Mouse (Mus musculus) embryo, embryonic 11 days (tissue): ENCODE results near the gene Slc25a34.

Source experiments
- DNase-seq: peaks from one replicate; pipeline ENCODE4 v3.0.0-alpha.2; 2015

Gene Slc25a34

DNA sequence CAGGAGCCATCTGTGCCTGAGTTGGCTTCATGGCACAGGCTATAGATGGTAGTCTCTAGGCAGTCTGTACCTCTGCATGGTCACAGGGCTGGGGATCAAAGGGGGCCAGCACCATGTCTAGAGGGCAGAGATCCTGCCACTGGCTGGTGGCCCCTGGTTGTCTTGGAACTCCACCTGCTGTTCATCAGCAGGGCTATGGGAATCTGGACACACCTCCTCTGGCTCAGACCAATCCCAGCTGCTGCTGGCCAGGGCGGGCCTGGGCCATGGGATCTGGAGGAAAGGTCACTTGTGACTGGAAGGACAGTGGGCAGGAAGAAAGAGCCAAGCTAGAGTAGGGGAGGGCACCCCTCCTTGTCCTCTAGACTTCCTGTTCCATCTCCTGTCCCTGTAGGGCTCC lies at the start of gene Slc25a34:
TSS of gene Slc25a34 (minus strand) at position 156 of the 400 bp plus-strand sequence.
- DNase-seq: peak; percentile 21

- DNase-seq: no peak
These were observed 48.7 kb upstream of the Slc25a34 start for GRCm38 (mm10) chr4:141672325-141672724.

DNA sequence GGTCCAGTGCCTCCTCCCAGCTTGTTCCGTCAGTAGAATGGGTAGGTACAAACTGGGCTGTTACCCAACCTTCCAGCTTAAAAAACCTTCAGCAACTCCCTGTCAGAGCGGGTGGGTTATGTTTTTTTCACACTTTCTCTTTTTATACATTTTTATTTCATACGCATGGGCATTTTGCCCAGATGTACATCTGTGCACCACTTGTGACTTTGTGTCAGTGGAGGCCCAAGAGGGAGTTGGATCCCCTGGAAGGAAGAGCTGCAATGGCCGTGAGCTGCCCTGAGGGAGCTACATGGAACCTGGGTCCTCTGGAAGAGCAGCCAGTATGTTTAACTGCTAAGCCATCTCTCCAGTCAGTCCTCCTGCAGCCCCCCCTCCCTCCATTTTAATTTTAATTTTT lies 47.8 kb upstream of the Slc25a34 start:
- DNase-seq: no peak

DNA sequence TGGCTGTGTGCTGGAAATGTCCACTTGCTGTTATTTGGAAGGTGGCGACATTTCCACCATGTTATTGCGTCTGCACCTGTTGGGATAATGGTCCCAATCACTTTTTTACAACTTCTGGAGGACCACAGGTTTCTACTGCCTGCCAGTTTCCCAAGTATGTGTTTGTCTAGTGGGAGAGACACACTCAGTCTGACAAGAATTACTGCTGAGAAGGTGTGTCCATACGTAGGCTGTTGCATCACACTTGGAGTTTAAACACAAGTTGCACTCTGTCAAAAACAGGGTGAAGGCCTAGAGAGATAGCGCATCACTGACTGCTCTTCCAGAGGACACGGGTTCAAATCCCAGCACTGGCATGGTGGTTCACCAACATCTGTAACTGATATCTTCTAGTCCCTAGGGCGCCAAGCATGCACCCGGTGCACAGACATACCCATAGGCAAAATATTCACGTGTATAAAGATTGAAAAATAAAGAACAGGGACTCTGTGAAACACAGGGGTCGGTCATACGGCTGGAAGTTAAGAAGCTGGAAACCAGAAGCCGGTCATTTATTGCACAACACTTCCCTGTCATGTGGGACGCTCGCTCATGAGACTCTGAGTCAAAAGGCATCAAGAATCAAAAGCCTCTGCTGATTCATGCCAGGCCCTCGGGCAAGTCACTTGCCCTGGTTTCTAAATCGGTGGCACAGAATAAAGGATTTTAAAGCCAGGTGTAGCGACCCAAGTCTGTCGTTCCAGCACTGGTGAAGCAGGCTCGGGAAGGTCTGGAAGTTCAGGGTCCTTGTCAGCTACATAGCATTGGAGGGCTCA lies 46.5 kb upstream of the Slc25a34 start:
- no peak for DNase-seq

GRCm38 (mm10) chr4:141664799-141665198 lies 41.2 kb upstream of the Slc25a34 start, which contains the start of gene Plekhm2:
Plekhm2 (minus strand) TSS chr4:141664899.
- no peak for DNase-seq

GRCm38 (mm10) chr4:141664011-141664745 lies 40.6 kb upstream of the Slc25a34 start:
- DNase-seq: peak; percentile 84

GRCm38 (mm10) chr4:141663122-141663931 lies 39.7 kb upstream of the Slc25a34 start:
- DNase-seq: peak; percentile 48

DNA sequence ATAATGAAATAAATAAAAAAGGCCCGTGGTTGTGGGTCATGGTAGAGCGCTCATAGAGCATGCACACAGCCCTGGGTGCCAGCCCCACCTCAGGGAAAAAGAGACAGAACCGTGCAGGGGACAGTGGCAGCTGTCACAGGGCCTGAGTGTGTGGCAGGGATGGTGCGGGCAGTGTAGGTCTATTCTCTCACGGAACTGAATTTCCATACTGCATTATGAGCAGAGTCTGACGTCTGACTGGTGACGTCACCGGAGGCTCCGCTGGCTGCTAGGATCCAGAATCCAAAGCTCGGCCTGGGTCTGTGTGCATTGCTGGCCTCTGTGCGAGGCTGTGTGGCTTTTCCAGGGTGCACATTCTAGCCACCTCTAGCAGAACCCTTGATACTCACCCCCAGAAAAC lies 37.3 kb upstream of the Slc25a34 start:
- DNase-seq: no peak

GRCm38 (mm10) chr4:141659739-141660138 lies 36.1 kb upstream of the Slc25a34 start:
- DNase-seq: peak; percentile 24

DNA sequence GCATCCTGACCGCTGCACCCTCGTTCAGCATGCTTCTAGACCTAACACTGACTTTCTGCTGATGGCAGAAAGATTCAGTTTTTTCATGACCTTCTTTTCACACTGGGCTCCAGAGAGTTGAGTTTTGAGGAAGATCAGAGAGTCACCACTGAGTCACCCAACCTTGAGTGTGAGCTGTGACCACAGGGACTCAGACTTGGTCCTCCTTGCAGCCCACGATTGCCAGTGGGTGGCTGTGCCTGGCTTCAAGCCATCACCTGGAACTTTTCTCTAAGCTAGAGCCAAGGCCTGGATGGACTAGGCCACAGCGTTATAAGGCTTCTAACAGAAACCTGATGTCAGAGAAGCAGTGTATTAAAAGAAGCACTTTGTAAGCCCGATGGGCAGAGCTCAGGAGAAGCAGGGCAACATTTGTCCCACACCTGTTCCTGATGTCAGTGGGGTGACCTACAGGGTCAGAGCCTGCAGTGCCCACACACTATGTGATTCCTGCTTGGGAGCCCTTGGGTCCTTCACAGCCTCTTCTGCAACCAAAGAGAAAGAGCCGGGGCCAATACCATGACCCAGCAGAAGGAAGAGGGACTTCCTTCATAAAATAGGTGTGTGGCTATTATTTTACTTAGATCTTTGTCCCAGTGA lies 35.3 kb upstream of the Slc25a34 start:
- DNase-seq: no peak

DNA sequence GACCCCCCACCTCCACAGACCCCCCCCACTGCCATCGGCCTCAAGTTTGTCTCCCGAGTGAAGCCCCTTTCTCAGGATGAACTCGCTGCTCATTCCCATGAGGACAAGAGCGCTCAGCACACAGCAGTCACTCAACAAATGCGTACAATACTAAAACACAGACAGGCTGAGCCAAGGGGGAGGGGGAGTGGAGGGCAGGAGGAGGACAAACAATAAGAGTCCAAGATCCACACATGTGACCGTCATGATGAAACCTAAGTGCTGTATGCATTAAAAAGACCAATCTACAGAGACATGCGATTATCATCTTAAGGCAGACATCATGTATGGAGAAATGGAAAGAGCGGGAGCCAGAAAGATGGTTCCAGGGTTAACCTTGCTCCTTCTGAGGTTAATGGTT lies 33.3 kb upstream of the Slc25a34 start:
- no peak for DNase-seq

DNA sequence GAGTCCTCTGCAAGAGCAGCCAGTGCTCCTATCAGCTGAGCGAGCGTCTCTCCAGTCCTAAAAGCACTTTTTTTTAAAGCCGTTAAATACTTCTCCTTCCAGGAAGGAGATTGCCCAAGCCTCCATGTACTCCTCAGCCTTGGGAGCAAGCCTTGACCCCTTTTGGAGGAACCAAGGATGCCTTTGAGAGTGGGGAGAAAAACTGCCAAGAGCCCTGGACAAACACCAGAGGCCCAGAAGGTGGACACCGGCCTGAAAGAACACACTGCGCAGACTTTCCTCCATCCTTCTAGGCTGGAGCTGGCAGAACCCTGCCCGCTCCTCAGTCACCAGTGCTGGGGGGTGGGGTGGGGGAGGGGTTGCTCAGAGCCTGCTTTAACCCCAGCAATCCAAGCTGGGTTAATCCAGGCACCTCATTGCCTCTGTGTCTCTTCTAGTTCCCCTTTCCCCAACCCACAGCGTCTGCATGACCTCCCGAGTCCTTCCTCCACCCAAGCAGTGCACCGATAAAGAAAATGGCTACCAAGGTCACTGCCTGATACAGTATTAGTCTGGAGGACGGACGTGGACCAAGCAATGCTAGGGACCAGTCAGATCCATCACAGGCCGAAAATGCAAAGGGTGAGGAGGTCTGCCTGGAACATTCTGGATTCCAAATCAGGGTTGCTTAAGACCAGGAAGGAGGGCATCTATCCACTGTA lies 32.4 kb upstream of the Slc25a34 start:
- no peak for DNase-seq

- DNase-seq: no peak
These were observed 30.9 kb upstream of the Slc25a34 start for GRCm38 (mm10) chr4:141654509-141654908.

GRCm38 (mm10) chr4:141653813-141654212 lies 30.2 kb upstream of the Slc25a34 start:
- DNase-seq: no peak

- DNase-seq: no peak
These were observed 29.4 kb upstream of the Slc25a34 start for GRCm38 (mm10) chr4:141653044-141653443.

DNA sequence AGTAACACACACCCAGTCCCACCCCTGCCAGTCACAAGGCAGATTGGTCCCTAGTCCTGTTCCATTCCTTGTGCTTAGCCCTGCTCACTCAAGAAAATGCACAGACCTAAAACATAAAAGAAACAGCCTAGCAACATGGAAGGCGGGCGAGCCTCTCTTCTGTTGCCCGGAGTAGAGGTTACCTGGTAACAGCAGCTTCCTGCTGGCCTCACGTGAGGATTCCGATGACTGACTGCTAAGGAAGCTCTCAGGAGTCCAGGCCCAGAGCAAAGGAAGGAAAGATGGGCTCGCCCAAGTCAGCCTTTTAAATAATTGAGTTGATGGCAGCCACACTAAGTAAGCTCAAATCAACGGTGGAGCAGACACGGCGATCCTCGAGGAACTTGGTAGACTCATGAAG lies 28.3 kb upstream of the Slc25a34 start:
- no peak for DNase-seq

DNA sequence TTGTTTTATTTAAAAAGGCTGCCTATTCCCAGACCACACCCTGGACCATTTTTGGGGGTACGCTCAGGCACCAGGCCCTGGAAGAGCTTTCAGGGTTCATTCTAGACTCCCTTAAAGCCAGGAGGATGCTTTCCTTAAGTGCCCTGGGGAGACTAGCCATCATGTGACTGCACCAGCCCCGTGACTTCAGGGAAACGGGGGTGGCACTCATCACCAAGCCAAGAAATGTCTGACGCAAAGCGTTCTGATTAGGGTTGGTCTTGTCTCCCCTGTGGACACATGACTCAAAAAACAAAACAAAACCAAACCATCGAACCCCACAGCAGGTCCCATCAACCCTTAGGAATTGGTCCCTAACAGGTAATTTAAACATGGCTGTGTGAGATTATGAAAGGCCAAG lies 27.7 kb upstream of the Slc25a34 start:
- no peak for DNase-seq

- DNase-seq: no peak
These were observed 25.6 kb upstream of the Slc25a34 start for GRCm38 (mm10) chr4:141649244-141649643.

- DNase-seq: no peak
These were observed 24.6 kb upstream of the Slc25a34 start for GRCm38 (mm10) chr4:141648262-141648661.

DNA sequence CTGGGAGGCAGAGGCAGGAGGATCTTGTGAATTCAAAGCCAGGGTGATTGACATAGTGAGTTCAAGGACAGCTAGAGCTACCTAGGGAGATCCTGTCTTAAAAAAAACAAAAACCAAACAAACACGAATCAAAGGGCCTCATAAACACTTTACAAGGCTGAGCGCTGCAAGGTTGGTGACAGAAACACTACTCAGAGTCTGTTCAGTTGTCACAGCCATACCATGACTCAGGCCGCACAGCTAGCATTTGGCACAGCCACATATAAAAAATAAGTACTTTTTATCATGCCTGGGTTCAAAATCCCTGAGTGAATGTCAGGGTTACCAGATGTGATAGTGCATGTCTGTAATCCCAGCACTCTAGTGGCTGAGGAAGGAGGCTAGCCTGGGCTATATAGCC lies 23.6 kb upstream of the Slc25a34 start:
- no peak for DNase-seq

- DNase-seq: no peak
These were observed 22.4 kb upstream of the Slc25a34 start for GRCm38 (mm10) chr4:141645988-141646387.
